In genomic region chr19:38030673-38031137, GRCm38 (mm10) we compare ENCODE assay signal across 8 mouse cellular contexts. TPM values are rescaled to one million over a fixed set of nuclear protein-coding genes. Genes with fewer than 3 reads are reported as not detected.
DNase-seq lines count a peak whose midpoint lies in the region; ATAC-seq and TF ChIP-seq lines count a peak whose summit lies in the region.

No protein-coding gene starts in this region.

- ATAC-seq in intestine, embryonic 16.5 days, result peak; percentile 41
- no peak for ATAC-seq in liver, embryonic 16.5 days (ENCODE audit: low read depth)
- peak; percentile 74; the same call in 1 of the 2 replicates for ATAC-seq in neural tube, embryonic 15.5 days (ENCODE audit: low FRiP score)
- no peak for ATAC-seq in activated CD4-positive, CD25-positive, alpha-beta regulatory T cell, adult 4 months

- no peaks in the 10 kb centered on the region for H3K9me3 ChIP-seq in intestine, embryonic 16.5 days (ENCODE audit: control insufficient read depth, low read length)
- no peaks in the 10 kb centered on the region for H3K9me3 ChIP-seq in liver, embryonic 16.5 days (replicated peaks; ENCODE audit: control insufficient read depth, low read length)
- no peaks in the 10 kb centered on the region for H3K9me3 ChIP-seq in neural tube, embryonic 15.5 days (replicated peaks)

- peak; percentile 57 for DNase-seq in ovary, adult 18-20 months (ENCODE audit: low spot score)
- no peak for DNase-seq in ovary, postnatal 10 days (ENCODE audit: low spot score)
- peak; percentile 72 for DNase-seq in brain, embryonic 14.5 days (ENCODE audit: low read depth)
- peak; percentile 77 to 78 for DNase-seq in heart, adult 18-20 months

- TF ChIP-seq POLR2A in brain, embryonic 14.5 days (IDR thresholded peaks at IDR 0.05; ENCODE audit: borderline replicate concordance, extremely low read depth, insufficient read depth, insufficient read length, poor library complexity, severe bottlenecking), result no peak

- peak overlapping the region; percentile 18; the same call in 1 of the 2 replicates for H3K4me2 ChIP-seq in intestine, embryonic 16.5 days (ENCODE audit: low read depth, low read length)
- H3K4me2 ChIP-seq in liver, embryonic 16.5 days (ENCODE audit: low read depth, low read length), result peak overlapping the region; percentile 12; the same call in 1 of the 2 replicates
- peak overlapping the region; percentile 48 for H3K4me2 ChIP-seq in neural tube, embryonic 15.5 days

- no peak for TF ChIP-seq CTCF in brain, embryonic 14.5 days (IDR thresholded peaks at IDR 0.05; ENCODE audit: borderline replicate concordance, extremely low read depth, insufficient read depth, insufficient read length)

- no peaks in the 10 kb centered on the region for H3K36me3 ChIP-seq in intestine, embryonic 16.5 days (ENCODE audit: control insufficient read depth, insufficient read depth, low read length)
- H3K36me3 ChIP-seq in liver, embryonic 16.5 days (ENCODE audit: control insufficient read depth, insufficient read depth), result no peaks in the 10 kb centered on the region
- H3K36me3 ChIP-seq in neural tube, embryonic 15.5 days, result no peaks in the 10 kb centered on the region

- H3K27ac ChIP-seq in intestine, embryonic 16.5 days (ENCODE audit: low read length), result peak overlapping the region; percentile 77; the same call in 1 of the 2 replicates
- no peak overlapping the region for H3K27ac ChIP-seq in liver, embryonic 16.5 days (ENCODE audit: low read length)
- no peak overlapping the region for H3K27ac ChIP-seq in neural tube, embryonic 15.5 days (replicated peaks)

- no peak overlapping the region for H3K9ac ChIP-seq in intestine, embryonic 16.5 days (ENCODE audit: low read depth, low read length)
- H3K9ac ChIP-seq in liver, embryonic 16.5 days (ENCODE audit: low read depth, low read length), result no peak overlapping the region
- no peak overlapping the region for H3K9ac ChIP-seq in neural tube, embryonic 15.5 days (replicated peaks)

- WGBS in intestine, embryonic 16.5 days, result 1% methylated on average over 17 of the region's 23 CpGs
- whole genome bisulfite sequencing in liver, embryonic 16.5 days (ENCODE audit: insufficient replicate concordance), result 0% methylated on average over 14 of the region's 23 CpGs
- WGBS in neural tube, embryonic 15.5 days, result 5% methylated on average over 12 of the region's 23 CpGs

- H3K27me3 ChIP-seq in intestine, embryonic 16.5 days (replicated peaks; ENCODE audit: control insufficient read depth, insufficient read depth, low read length), result no peaks in the 10 kb centered on the region
- peaks cover 2% of the 10 kb centered on the region; the same call in 1 of the 2 replicates for H3K27me3 ChIP-seq in liver, embryonic 16.5 days (ENCODE audit: control insufficient read depth, insufficient read depth, low read depth, low read length)
- no peaks in the 10 kb centered on the region for H3K27me3 ChIP-seq in neural tube, embryonic 15.5 days (replicated peaks)

- H3K4me1 ChIP-seq in intestine, embryonic 16.5 days (ENCODE audit: control insufficient read depth, insufficient read depth, low read length), result peaks cover 45% of the 10 kb centered on the region
- peaks cover 9% of the 10 kb centered on the region for H3K4me1 ChIP-seq in liver, embryonic 16.5 days (ENCODE audit: control insufficient read depth, low read depth, low read length)
- H3K4me1 ChIP-seq in neural tube, embryonic 15.5 days, result no peaks in the 10 kb centered on the region

- H3K4me3 ChIP-seq in intestine, embryonic 16.5 days (ENCODE audit: low read length), result no peak overlapping the region
- no peak overlapping the region for H3K4me3 ChIP-seq in liver, embryonic 16.5 days (ENCODE audit: low read depth, low read length)
- H3K4me3 ChIP-seq in neural tube, embryonic 15.5 days (replicated peaks), result no peak overlapping the region

RNA-seq across cellular contexts. Expression of gene Myof, which starts 12.7 kb away (rescaled TPM):
- polyA plus RNA-seq in brain, embryonic 14.5 days (2012; rRNA removed), result 3.4 and 4.6 TPM in 2 replicates
- total RNA-seq in heart, adult 18-20 months (2021), result 10 to 100 TPM in 1 of 2 experiments, 1 to 10 TPM in 1; 5.6 to 13.0 TPM
- 6.5 and 9.2 TPM in 2 replicates for polyA plus RNA-seq in intestine, embryonic 16.5 days (2015; fragmentation: Nextera tagmentation; extraction: Ambion mirVana)
- 1.7 and 1.9 TPM in 2 replicates for polyA plus RNA-seq in liver, embryonic 16.5 days (2015; fragmentation: Nextera tagmentation; extraction: Ambion mirVana)
- polyA plus RNA-seq in neural tube, embryonic 15.5 days (2015; fragmentation: Nextera tagmentation; extraction: Ambion mirVana), result 2.0 and 3.6 TPM in 2 replicates
- under 1 TPM; 0.19 to 0.27 TPM for polyA plus RNA-seq in activated CD4-positive, CD25-positive, alpha-beta regulatory T cell, adult 4 months (2017; shearing (Covaris generic))

RNA-seq across cellular contexts. Expression of gene Cep55, which starts 24.1 kb away (rescaled TPM):
- 9.3 and 15.9 TPM in 2 replicates for polyA plus RNA-seq in brain, embryonic 14.5 days (2012; rRNA removed)
- total RNA-seq in heart, adult 18-20 months (2021), result under 1 TPM; 0.23 to 0.37 TPM
- 21.9 and 22.2 TPM in 2 replicates for polyA plus RNA-seq in intestine, embryonic 16.5 days (2015; fragmentation: Nextera tagmentation; extraction: Ambion mirVana)
- 4.7 and 4.8 TPM in 2 replicates for polyA plus RNA-seq in liver, embryonic 16.5 days (2015; fragmentation: Nextera tagmentation; extraction: Ambion mirVana)
- polyA plus RNA-seq in neural tube, embryonic 15.5 days (2015; fragmentation: Nextera tagmentation; extraction: Ambion mirVana), result 3.6 and 9.9 TPM in 2 replicates
- 10 to 100 TPM; 11.9 to 14.7 TPM for polyA plus RNA-seq in activated CD4-positive, CD25-positive, alpha-beta regulatory T cell, adult 4 months (2017; shearing (Covaris generic))

Comparison
In these comparisons a context has a peak if more than half of its experiments do, and no peak if none do; other contexts are left out.
1. ATAC-seq: peak in intestine, embryonic 16.5 days (single experiment) and neural tube, embryonic 15.5 days (single experiment); none in liver, embryonic 16.5 days (single experiment) and activated CD4-positive, CD25-positive, alpha-beta regulatory T cell, adult 4 months (single experiment).
2. Peak in every context shown above with its lines, with median percentiles within 50 percentile points of each other: H3K4me2 ChIP-seq.